Mouse (Mus musculus) erythroblast, embryonic 14.5 days (primary cell): ENCODE measurements around the gene Anxa7. TPM values are rescaled to one million over a fixed set of nuclear protein-coding genes. Genes with fewer than 3 reads are reported as not detected.

Source experiments
- H3K27me3 ChIP-seq: 2 replicates; pipeline ENCODE4 v1.6.1; 2012; ENCODE audit warnings: inconsistent platforms; ENCODE audit not compliant: control insufficient read depth
- H3K36me3 ChIP-seq: 2 replicates; pipeline ENCODE4 v1.6.1; 2012; ENCODE audit warnings: mild to moderate bottlenecking, inconsistent platforms; ENCODE audit not compliant: control insufficient read depth
- H3K4me1 ChIP-seq: 2 replicates; pipeline ENCODE4 v1.6.1; 2012; ENCODE audit warnings: inconsistent platforms; ENCODE audit not compliant: control insufficient read depth
- H3K4me3 ChIP-seq: replicated peaks from 2 replicates; pipeline ENCODE3; 2012; ENCODE audit warnings: moderate library complexity, mild to moderate bottlenecking, inconsistent platforms
- H3K9me3 ChIP-seq: 2 replicates; pipeline ENCODE4 v1.6.1; 2012; ENCODE audit warnings: low read length, inconsistent platforms, mixed read lengths; ENCODE audit not compliant: control insufficient read depth
- GATA1 ChIP-seq: IDR thresholded peaks from 2 replicates; pipeline ENCODE4 v1.6.1; 2012; ENCODE audit warnings: low read length, inconsistent platforms, mixed read lengths
- TAL1 ChIP-seq: IDR thresholded peaks from 3 replicates; pipeline ENCODE4 v1.6.1; 2012; ENCODE audit warnings: low read length, inconsistent platforms, mixed read lengths
- polyA plus RNA-seq: library from polyadenylated mRNA; stranded (reverse); fragments of >175 nt; gene quantifications from 2 replicates; pipeline ENCODE4 v1.2.3, GENCODE M21; 2012

The Anxa7 gene
- polyA plus RNA-seq, 1 experiment: 6.2 TPM

DNA sequence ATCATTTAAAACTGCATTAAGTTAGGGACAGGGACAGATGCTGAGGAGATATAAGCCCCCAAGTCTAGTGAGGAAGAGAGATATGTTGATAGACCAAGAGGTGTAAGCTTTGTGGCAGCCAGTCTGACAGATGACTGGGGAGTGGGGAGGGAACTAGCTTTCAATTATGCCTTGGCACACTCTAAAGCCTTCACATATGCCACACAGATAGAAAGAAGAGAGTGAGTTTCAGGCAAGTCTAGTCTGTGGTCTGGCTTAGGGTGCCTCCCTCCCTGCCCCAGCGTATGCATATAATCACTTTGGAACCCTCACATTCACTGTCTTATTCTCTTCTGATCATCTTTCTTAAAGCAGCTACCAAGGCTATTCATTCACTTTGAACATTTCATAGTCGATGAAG, 28.6 kb downstream of the Anxa7 start:
- Histone ChIP-seq H3K4me3 (peak overlapping the region; percentile 64), H3K4me1 (peaks cover 18% of the 10 kb centered on the region), H3K36me3 (peaks cover 19% of the 10 kb centered on the region), H3K27me3 (no peaks in the 10 kb centered on the region), H3K9me3 (no peaks in the 10 kb centered on the region)
- TF ChIP-seq TAL1: no peak
- TF ChIP-seq GATA1: no peak

DNA sequence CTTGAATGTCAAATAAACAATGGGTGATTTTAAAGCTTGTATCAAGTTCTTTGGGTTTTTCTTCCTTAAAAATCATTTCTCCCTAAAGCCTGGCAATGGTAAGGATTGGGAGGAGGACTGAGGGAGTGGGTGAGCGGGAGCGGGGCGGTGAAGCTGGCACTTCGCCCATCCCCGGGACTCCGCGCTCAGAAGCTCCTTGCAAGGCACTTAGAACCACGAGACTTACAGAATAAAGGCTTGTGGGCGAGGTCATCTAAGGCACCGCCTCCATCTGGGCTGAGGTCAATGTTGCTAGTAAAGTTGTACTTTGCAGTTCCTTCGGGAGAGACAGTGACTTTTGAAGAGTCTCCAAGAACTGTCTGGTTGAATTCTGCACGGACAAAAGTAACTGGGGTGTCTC, 32.7 kb downstream of the Anxa7 start:
- Histone ChIP-seq H3K27me3 (no peaks in the 10 kb centered on the region), H3K36me3 (no peaks in the 10 kb centered on the region), H3K9me3 (no peaks in the 10 kb centered on the region; the same call in 1 of the 2 replicates), H3K4me3 (no peak overlapping the region), H3K4me1 (peaks cover 14% of the 10 kb centered on the region)
- TF ChIP-seq TAL1 (no peak), GATA1 (no peak)

DNA sequence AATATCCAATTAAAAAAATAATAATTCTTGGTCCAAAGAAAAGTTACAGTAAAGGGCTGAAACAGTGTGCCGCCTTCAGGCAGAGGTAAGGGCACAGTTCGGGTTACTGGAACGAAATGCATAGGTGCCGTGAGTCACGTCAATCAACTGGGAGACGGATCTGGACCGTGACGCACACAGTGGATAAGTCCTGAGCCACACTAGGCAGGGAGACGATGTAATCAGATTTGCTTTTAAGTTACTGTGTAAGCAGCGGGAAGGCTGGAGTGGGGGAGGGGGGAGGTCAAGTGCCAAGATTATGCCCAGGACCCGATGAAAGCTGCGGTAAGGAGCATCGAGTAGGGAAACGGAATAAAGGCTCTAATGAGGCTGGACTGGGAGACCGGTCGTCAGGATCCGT, 37.7 kb downstream of the Anxa7 start:
- Histone ChIP-seq H3K36me3 (no peaks in the 10 kb centered on the region), H3K4me3 (no peak overlapping the region), H3K27me3 (no peaks in the 10 kb centered on the region), H3K9me3 (no peaks in the 10 kb centered on the region; the same call in 1 of the 2 replicates), H3K4me1 (no peaks in the 10 kb centered on the region)
- TF ChIP-seq TAL1 (no peak), GATA1 (no peak)

DNA sequence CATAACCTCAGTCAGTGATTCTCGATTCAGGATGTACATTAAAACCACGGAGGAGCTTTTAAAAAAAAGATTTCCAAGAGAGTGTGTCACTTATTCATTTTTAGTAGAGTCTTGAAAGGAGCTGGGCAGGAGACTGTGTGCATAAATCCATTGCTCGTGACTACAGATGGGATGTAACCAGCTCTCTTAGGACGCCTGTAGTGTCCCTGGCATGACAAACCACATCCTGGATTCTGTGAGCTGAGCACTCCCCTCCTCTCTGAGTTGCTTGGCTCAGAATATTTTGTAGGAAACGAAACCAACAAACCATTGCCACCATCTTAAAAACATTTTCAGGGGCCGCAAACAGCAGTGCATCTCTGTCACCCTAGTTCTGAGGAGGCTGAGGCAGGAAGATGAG, 43.0 kb downstream of the Anxa7 start:
- TF ChIP-seq GATA1 (no peak), TAL1 (no peak)
- Histone ChIP-seq H3K36me3 (no peaks in the 10 kb centered on the region), H3K4me1 (no peaks in the 10 kb centered on the region), H3K9me3 (no peaks in the 10 kb centered on the region), H3K27me3 (no peaks in the 10 kb centered on the region), H3K4me3 (no peak overlapping the region)

DNA sequence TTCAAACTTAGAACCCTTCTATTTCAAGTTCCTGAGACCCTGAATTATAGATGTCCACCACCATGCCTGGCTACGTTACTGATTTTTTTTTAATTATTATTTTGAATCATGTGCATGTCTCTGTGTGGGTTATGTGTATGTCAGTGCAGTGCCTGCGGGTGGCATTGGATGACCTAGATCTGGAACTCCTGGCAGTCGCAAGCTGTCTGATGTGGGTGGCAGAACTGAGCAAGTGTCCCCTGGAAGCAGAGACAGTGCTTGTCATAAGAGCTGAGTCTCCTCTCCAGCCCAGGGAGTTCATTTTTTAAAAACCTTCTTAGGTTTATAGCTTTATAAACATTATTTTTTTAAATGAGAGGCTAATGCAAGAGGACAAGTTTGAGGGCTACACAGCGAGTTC, 47.5 kb downstream of the Anxa7 start:
- Histone ChIP-seq H3K4me1 (no peaks in the 10 kb centered on the region), H3K9me3 (no peaks in the 10 kb centered on the region), H3K36me3 (no peaks in the 10 kb centered on the region), H3K4me3 (no peak overlapping the region), H3K27me3 (no peaks in the 10 kb centered on the region)
- no peak for TF ChIP-seq TAL1
- TF ChIP-seq GATA1: no peak

DNA sequence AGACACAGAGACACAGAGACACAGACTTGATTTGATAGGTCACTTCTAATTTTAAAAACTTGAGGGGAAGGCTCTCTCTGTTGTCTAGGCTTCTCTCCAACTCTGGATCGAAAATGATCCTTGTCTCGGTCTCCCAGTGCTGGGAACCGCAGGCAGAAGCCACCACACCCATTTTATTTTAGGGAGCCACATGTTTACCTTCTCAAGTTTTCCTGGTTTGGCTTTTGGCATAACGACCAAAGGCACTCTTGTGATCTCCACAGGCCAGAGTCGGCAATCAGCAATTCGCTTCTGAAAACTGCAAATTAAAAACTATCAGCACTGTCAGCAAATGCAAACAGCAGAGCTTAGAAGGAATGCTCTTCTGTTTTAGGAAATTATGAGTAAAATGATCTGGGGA, 48.2 kb downstream of the Anxa7 start:
- TF ChIP-seq TAL1 (no peak), GATA1 (no peak)
- Histone ChIP-seq H3K27me3 (no peaks in the 10 kb centered on the region), H3K4me1 (no peaks in the 10 kb centered on the region), H3K4me3 (no peak overlapping the region), H3K36me3 (no peaks in the 10 kb centered on the region), H3K9me3 (no peaks in the 10 kb centered on the region)

DNA sequence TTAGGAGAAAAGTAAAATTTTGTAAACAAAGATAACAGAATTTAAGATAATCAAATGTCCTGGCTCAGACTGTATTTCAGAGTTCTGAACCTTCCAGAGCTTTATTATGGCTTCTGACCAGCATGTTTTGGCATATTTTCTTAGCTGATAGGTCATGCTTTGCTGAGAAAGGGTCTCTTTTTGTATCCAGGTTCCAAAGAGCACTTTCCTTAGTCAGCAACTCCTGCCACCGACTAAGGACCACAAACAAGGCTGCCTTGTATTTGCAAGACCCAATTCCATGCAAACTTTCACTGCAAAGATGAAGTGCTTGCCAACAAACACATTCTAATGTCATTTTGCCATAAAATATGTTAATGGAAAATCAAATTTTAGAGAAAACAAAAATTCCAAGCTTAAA, 50.1 kb downstream of the Anxa7 start:
- Histone ChIP-seq H3K36me3 (no peaks in the 10 kb centered on the region), H3K4me3 (no peak overlapping the region), H3K9me3 (no peaks in the 10 kb centered on the region), H3K4me1 (no peaks in the 10 kb centered on the region), H3K27me3 (no peaks in the 10 kb centered on the region)
- TF ChIP-seq TAL1 (no peak), GATA1 (no peak)

DNA sequence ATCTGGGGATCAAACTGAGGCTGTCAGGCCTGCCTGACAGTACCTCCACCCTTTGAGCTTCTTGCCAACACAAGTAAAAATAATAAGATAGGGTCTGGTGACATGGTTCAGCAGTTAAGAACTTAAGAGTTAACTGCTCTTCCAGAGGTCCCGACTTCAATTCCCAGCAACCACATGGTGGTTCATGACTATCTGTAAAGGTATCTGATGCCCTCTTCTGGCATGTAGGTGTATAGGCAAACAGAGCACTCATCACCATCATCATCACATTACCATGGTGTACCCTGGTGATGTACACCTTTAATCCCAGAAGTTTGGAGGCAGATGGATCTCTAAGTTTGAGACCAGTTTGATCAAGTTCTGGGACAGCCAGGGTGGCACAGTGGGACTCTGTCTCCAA, 51.3 kb downstream of the Anxa7 start:
- Histone ChIP-seq H3K4me1 (no peaks in the 10 kb centered on the region), H3K27me3 (no peaks in the 10 kb centered on the region), H3K9me3 (no peaks in the 10 kb centered on the region), H3K36me3 (no peaks in the 10 kb centered on the region), H3K4me3 (no peak overlapping the region)
- no peak for TF ChIP-seq TAL1
- no peak for TF ChIP-seq GATA1

DNA sequence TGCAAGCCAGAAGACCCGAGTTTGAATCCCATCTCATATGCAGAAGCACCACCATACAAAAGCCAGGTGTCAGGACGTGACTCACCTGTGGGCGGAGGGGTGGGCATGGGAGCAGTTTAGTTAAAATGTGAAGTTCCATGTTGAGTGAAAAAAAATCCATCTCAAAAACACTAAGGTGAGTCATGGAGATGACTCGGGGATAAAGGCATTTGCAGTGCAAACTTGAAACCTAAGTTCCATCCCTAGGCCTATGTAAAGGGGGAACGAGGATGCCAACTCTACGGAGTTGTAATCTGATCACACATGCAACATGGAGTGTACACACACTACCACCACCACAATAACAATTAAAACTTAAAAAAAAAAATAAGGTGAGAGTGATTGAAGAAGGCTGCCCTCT, 56.9 kb downstream of the Anxa7 start:
- H3K4me3 ChIP-seq: no peak overlapping the region
- no peaks in the 10 kb centered on the region for H3K36me3 ChIP-seq
- no peak for TF ChIP-seq GATA1
- TF ChIP-seq TAL1: no peak
- no peaks in the 10 kb centered on the region for H3K27me3 ChIP-seq
- H3K9me3 ChIP-seq: no peaks in the 10 kb centered on the region
- no peaks in the 10 kb centered on the region for H3K4me1 ChIP-seq

DNA sequence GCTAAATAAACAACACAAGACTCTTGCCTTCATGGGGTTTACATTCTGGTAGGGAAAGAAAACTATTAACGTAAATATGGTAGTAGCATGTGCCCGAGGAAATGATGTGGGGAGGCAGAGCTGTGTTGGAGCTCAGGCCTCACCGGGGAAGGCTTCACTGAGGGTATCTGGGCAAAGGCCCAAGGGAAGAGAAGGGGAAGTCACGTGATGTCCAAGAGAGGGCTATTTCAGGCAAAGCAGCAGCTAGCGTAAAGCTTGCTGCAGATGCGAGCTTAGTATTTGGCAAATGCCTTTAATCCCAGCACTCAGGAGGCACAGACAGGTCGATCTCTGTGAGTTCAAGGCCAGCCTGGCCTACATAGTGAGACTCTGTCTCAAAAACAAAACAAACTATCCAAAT, 57.7 kb downstream of the Anxa7 start:
- no peak overlapping the region for H3K4me3 ChIP-seq
- TF ChIP-seq TAL1 (no peak), GATA1 (no peak)

More for the DNA sequence above, 57.7 kb downstream of the Anxa7 start:
- H3K4me1 ChIP-seq: no peaks in the 10 kb centered on the region
- no peaks in the 10 kb centered on the region for H3K36me3 ChIP-seq
- H3K9me3 ChIP-seq: no peaks in the 10 kb centered on the region
- no peaks in the 10 kb centered on the region for H3K27me3 ChIP-seq

Other genes starting within 250 kb of the Anxa7 start
- gene Kcnk16, start 210.9 kb downstream of the Anxa7 start, polyA plus RNA-seq: 0.03 and 0.05 TPM in 2 replicates
- gene Nudt13, start 185.4 kb downstream of the Anxa7 start, polyA plus RNA-seq: 0.10 and 0.13 TPM in 2 replicates
- gene Ecd, start 132.0 kb downstream of the Anxa7 start, polyA plus RNA-seq: 1.2 and 2.3 TPM in 2 replicates
- 1.1 TPM in 2 replicates for gene Fam149b, start 132.0 kb downstream of the Anxa7 start, polyA plus RNA-seq
- 24.7 and 28.2 TPM in 2 replicates for gene Dnajc9, start 91.2 kb downstream of the Anxa7 start, polyA plus RNA-seq
- gene Mrps16, start 86.5 kb downstream of the Anxa7 start, polyA plus RNA-seq: 1.8 and 2.8 TPM in 2 replicates
- gene Cfap70, start 27.9 kb downstream of the Anxa7 start, polyA plus RNA-seq: not detected in 2 replicates
- 0.05 and 0.07 TPM in 2 replicates for gene Mss51, start 16.8 kb upstream of the Anxa7 start, polyA plus RNA-seq
- gene Ppp3cb, start 66.4 kb upstream of the Anxa7 start, polyA plus RNA-seq: 0.27 and 0.46 TPM in 2 replicates
- gene Usp54, start 160.9 kb upstream of the Anxa7 start, polyA plus RNA-seq: 0.04 and 0.05 TPM in 2 replicates
- gene Myoz1, start 176.4 kb upstream of the Anxa7 start, polyA plus RNA-seq: not detected in 2 replicates
- gene Synpo2l, start 188.2 kb upstream of the Anxa7 start, polyA plus RNA-seq: not detected in 2 replicates
- 3.6 and 5.0 TPM in 2 replicates for gene Sec24c, start 194.2 kb upstream of the Anxa7 start, polyA plus RNA-seq
- gene Fut11, start 214.8 kb upstream of the Anxa7 start, polyA plus RNA-seq: 0.37 TPM in 2 replicates
- 0.43 and 0.77 TPM in 2 replicates for gene Chchd1, start 222.9 kb upstream of the Anxa7 start, polyA plus RNA-seq
- 6.1 and 6.7 TPM in 2 replicates for gene Zswim8, start 227.4 kb upstream of the Anxa7 start, polyA plus RNA-seq